Mouse (Mus musculus): ENCODE data around the gene Ksr1. TPM values are rescaled to one million over a fixed set of nuclear protein-coding genes. Genes with fewer than 3 reads are reported as not detected.
A peak's percentile ranks its signal among the peaks of the same experiment; 100 is the strongest.

Gene Ksr1
- total RNA-seq, 2 experiments from 2014 or later = 6.3 to 21.1 TPM

DNA sequence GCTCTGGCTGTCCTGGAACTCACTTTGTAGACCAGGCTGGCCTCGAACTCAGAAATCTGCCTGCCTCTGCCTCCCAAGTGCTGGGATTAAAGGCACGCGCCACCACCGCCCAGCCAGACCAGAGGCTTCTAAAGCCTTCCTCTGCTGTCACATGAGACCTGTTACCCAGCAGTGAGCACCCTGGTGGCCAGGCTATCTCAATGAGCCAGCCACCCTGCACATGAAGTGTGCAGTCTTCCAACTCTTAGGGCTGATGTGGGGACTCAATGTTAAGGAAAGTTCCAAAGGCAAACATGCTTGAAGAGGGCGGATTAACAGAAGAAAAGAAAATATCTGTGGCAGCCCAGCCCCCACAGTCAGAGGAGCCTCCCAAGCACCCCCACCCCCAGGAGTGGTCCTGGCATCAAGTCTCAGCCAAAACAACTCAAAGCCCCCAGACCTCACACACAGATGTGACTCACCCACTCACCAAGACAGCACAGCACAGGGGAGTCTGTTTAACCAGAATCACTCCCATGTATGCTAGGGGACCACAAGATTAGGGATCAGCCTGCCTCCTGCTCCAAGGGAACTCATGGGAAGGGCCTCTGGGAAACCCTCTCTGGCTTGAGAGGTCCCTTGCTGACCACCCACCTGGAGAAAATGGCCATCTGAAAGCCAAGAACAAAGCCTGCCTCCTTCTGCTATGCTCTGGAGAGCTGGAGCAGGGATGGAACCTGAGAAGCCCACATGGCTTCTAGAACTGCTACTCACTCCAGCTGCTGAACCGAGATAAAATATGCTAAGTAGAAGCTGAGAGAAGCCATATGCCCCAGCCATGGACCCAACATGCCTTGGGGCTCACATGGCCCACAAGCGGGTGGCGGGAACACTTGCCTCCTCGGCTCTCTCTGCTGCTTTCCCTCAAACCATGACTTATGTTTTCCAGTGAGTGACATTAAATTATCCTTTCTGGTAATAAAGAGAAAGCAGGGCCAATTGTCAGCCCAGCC is 91.8 kb downstream of the Ksr1 start:
- 0 out of 2 replicates have a peak, but pooled peaks have one; percentile 45 for ATAC-seq (replicated peaks; ENCODE audit: low FRiP score, poor library complexity, severe bottlenecking)

DNA sequence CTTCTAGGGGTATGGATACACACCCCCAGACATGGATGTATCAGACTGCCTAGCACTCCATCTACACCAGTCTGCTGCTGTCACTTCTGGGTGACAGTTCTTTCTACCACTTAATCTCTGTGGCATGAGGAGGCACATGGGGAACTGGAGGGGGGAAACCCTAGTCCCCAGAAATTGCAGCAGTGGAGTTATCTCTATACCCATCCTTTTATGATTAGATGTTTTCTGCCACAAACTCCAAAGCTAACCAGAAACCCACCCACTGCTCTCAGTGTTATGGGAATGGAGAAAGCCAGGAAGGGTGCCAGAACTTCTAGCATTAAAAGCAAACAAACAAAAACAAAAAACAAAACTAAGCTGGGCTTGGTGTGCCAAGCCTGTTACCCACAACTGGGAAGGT is 92.8 kb downstream of the Ksr1 start:
- ATAC-seq (replicated peaks; ENCODE audit: low FRiP score, poor library complexity, severe bottlenecking) = no peak

DNA sequence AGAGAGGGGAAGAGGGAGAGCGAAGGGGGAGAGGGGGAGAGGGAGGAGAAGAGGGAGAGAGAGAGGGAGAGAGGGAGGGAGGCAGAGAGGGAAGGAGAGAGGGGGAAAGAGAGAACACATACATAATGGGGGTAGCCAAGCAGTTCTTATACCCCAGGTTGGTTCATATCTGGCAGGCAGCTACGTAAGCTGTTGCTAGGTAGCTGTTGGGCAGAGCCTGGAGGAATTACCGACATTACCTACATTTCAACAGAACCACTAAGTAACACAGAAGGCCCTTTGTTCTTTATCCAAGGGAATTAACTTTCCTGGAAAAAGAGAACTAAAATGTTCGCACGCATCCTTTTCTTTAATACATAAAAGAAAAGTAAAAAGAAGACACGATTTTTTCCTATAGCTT is 93.4 kb downstream of the Ksr1 start:
- no peak for ATAC-seq (replicated peaks; ENCODE audit: low FRiP score, poor library complexity, severe bottlenecking)

DNA sequence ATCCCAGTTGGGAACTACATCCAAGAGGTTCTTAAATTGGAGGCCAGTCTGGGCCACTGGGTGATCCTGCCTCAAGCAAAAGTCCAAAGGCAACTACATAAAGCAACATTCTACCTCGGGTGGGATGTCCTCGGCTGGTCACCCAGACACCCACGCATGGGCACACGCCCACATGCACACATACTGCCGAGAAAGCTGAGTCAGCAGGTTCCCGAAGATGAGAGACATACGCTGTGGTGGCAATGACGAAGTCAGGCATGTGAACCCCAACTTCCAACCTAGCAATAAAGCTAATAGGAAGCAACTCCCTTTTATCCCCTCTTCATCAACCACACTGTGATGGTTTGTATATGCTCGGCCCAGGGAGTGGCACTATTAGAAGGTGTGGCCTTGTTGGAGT is 94.7 kb downstream of the Ksr1 start:
- 0 out of 2 replicates have a peak, but pooled peaks have one; percentile 23 for ATAC-seq (replicated peaks; ENCODE audit: low FRiP score, poor library complexity, severe bottlenecking)

DNA sequence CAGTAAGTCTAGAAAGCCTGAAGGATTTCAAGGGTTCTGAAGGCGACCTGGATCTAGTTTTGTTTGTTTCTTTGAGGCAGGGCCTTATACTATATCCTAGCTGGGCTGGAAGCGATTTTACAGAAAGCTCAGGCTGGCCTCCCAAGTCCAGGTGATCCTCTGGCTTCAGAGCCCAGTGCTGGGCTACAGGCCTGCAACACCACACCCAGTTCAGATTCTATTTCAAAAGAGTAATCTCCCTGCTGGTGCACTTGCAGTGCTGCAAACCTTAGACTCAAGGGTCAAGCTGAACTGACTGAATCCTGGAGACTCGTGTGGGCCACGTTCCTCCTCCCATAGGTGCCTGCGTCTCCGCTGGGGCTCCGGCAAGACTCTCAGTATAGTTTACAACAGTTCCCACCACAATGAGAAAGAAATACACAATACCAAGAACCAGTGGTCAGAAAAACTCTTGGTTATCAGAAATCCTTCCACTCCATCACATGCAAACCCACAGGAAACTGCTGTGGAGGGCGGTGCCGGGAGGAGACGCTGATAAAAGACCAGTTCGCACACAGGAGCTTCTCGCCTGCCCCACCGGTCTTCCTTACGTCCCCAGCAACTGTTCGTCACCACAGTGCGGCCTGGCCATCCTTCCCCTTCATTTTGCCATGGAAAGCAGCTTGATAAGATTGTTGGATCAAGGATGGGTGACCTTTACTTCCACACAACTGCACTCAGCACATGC is 95.3 kb downstream of the Ksr1 start:
- no peak for ATAC-seq (replicated peaks; ENCODE audit: low FRiP score, poor library complexity, severe bottlenecking)

DNA sequence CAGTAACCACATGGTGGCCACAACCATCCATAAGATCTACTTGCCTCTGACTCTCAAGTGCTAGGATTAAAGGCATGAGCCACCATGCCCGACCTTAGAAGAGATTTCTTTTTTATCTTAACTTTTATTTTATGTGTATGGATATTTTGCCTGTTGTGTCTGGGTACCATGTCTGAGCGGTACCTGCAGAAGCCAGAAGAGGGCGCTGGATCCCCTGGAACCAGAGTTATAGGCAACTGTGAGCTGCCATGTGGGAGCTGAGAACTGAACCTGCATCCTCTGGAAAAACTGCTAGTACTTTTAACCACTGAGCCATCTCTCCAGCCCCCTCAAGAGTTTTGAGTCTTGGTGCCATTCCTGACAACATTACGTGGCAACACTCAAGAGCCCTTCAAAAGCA is 97.3 kb downstream of the Ksr1 start:
- ATAC-seq (replicated peaks; ENCODE audit: low FRiP score, poor library complexity, severe bottlenecking) = no peak

DNA sequence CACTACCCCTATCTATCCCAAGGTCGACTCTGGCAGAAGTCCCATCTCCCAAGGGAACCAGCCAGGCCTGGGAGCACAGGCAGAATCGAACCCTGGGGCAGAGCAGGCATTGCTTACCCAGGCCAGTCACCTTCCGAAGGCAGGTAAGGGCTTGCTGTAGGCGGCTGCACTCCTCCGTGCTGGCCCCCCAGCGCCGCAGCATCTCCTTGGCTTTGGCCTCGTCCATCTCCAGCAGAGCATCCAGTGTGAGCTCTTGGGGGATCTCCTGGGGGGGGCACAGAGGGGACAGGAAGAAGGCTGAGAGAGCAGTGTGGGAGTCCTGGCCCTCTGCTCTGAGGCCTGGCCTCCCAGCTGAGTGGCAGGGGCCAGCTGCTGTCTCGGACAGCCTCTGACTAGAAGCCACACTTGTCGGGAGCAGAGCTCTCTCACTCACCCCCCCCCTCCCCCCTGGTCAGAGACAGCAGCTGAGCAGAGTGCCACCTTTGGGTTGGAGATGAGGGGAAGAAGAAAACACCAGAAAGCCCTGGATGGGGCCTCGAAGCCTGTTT is 99.0 kb downstream of the Ksr1 start:
- no peak for ATAC-seq (replicated peaks; ENCODE audit: low FRiP score, poor library complexity, severe bottlenecking)

DNA sequence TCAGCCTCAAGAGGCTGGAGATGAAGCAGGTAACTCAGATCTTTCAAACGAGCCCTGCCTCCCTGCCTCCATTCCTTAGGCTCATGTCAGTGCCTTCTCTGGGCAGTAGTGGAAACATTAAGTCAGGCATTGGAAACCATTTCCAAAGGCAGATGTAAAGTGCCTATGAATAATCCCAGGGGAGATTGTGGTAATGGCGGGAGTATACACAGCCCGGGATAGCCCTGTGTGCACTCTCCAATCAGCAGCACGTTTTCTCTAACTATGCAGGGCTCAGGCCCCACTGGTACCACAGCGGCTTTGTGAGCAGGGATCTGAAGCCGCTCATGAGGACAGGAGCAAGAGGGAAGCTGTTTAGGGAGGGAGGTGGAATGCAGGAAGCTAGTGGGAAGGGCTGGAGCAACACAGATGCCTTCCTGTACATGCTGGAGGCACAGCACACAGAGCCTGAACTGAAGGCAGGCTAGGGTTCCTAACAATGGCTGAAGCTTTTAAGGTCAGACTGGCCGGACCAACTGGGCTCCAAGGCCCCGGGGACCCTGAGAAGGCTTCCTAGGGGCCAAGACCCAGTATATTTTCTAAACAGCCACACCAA is 99.5 kb downstream of the Ksr1 start:
- ATAC-seq (replicated peaks; ENCODE audit: low FRiP score, poor library complexity, severe bottlenecking) = no peak

DNA sequence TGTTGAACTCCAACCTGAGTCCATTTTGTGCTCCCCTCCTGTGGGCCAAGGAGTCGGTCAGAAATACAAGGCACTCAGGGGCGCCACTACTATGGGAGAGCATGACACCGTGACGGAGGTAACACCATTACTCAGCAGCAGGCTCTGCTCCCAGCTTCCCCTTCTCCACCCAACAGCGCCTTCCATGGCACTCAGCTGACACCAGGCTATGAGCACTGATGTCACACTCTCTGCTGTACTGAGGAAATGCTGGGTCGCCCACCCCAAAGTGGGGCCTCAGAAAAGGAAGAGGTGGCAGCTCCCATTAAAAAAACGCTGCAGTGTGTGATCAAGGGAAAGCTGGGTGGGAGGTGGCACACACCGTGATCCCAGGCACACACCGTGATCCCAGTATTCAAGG is 101.0 kb downstream of the Ksr1 start:
- ATAC-seq (replicated peaks; ENCODE audit: low FRiP score, poor library complexity, severe bottlenecking) = no peak

DNA sequence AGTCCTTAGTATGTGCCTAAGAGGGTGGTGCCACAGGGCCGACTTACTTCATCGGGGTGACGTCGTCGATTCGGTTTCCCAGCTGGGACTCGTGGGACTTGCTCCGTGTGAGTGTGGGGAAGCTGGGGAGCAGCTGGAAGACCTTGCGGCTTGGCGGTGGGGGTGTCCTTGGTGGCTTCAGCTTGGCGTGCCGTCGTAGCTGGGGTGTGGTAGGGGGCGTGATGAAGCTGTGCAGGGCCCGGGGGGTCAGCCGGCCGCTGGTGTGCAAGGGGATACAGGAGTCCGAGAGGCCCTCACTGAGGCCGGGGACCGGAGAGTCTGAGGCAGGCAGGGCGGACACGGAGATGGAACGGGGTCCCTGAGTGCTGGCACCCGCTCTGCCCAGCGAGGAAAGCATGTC is 101.4 kb downstream of the Ksr1 start:
- no peak for ATAC-seq (replicated peaks; ENCODE audit: low FRiP score, poor library complexity, severe bottlenecking)

DNA sequence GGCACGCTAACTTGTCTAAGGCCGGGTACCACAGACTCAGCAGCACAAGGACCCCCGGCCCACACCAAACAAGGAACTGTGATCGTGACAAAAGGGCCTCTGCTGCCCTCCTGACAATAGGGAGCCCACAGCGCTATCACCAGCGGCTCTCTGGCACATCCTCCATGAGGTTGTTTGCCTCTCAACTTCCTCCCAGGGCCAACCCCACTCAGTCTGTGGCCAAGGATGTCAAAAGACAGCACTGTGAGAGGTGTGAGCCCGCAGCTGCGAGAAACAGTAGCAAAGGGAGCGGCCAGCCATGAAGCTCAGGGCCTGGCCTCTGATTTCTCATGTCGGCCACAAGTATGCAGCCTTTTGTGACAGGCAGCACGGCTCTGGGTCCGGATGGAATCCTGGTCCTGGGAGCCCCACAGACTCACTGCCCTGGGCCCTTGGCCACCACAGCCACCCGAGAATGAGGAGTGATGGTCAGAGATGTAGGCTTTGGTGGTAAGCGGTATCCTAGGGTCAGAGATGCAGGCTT is 104.2 kb downstream of the Ksr1 start:
- no peak for ATAC-seq (replicated peaks; ENCODE audit: low FRiP score, poor library complexity, severe bottlenecking)

DNA sequence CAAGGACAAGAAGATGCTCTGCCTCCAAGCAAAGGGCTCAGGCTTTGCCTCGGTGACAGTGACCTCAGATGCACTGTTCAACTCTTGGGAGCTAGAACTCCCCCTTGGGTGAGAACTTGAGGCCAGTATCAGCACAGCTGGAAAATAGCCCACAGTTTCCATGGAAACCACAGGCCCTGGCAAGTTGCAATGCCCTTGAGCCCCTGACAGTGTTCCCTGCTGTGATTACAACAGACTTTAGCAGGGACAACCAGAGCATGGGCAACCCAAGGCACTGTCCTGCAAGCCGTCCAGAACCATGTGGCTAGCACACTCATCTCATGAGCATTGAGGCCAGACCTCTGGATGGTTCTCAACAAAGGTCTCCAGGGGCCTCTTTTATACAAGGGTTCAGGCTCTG is 106.7 kb downstream of the Ksr1 start:
- peak; percentile 34; the same call in 1 of the 2 replicates for ATAC-seq (replicated peaks; ENCODE audit: low FRiP score, poor library complexity, severe bottlenecking)

DNA sequence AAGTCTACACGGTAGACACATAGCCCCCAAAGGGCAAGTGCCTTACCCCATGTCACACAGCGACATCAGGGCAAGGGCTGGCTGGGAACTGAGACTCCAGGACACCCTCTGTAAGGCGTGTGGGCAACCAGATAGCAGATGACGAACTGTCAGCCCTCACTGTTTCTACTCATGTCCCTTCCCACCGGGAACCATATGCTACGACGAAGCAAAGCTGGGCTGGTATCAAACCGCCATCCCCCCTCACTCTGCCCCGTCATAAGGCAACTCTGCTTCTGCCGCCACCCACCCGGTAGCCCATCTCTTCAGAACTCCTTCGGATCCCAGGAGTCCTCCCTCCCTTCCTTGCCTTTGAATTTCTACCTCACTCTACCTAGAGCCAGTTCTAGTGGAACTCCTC is 108.7 kb downstream of the Ksr1 start:
- ATAC-seq (replicated peaks; ENCODE audit: low FRiP score, poor library complexity, severe bottlenecking) = no peak

DNA sequence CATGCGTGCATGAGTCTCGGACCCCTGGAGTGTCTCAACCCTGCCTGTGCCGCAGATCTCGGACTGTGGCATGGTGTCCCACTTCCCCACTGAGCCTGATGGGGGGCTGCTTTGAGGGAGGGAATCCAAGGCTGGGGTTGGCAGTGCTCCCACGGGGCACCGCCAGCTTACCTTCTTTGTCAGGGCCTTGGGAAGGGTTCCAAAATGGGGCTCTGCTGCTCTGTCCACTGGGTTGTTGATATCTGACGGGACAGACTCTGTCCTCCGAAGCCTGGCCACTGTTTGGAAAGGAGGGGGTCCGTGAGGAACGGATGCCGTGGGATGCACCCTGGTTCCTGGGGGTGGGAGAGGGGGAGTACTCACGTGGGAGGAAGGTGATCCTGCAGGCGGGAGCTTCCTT is 109.9 kb downstream of the Ksr1 start:
- no peak for ATAC-seq (replicated peaks; ENCODE audit: low FRiP score, poor library complexity, severe bottlenecking)

DNA sequence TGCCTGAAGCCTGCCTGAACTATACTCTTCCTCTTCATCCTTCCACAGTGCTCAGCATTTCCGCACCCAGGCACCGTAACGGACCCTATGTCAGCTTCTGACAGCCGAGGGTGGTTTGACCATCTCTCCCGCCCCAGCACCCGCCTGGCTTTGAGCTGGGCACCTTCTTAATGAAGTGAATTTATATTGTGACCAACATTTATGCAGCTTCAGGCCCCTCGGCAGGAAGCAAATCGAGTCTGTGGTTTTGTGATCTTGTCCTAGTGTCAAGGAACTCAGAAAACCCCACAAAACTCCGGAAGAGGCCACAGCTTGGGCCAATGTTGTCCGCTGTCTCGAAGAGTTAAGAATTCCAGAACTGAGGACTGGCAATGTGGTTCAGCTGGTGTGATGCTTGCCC is 112.6 kb downstream of the Ksr1 start:
- ATAC-seq (replicated peaks; ENCODE audit: low FRiP score, poor library complexity, severe bottlenecking) = no peak

DNA sequence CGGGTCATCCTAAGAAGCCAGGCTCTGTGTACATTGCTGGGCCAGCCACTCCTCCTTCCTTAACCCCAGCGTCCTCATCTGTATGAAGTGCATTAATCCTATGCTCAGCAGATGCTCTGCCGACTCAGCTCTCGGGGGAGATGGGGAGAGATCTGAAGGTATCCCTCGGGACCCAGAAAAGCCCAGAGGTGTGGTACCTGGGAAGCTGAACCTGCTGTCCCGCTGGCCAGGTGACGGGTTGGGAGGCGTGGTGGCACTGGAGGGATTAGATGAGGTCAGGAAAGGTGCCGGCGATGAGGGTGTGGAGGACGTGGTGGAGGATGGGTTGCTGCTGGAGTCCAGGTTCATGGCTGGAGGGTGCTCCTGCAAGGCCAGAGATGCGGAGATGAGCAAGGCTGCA is 113.2 kb downstream of the Ksr1 start:
- no peak for ATAC-seq (replicated peaks; ENCODE audit: low FRiP score, poor library complexity, severe bottlenecking)

DNA sequence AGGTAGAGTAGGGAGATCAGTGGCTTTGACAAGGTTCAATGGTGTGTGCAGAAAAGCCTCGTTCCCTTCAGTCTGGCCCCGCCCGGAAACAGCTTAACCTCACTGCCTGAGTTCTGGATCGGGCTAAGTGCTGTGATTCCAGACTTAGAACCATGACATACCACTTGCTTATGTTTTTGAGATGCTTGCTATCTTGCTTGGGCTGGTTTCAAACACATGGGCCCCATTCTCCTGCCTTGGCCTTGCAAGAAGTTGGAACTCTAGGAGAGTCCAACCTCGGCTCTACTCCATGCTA is 114.8 kb downstream of the Ksr1 start:
- ATAC-seq (replicated peaks; ENCODE audit: low FRiP score, poor library complexity, severe bottlenecking) = no peak

DNA sequence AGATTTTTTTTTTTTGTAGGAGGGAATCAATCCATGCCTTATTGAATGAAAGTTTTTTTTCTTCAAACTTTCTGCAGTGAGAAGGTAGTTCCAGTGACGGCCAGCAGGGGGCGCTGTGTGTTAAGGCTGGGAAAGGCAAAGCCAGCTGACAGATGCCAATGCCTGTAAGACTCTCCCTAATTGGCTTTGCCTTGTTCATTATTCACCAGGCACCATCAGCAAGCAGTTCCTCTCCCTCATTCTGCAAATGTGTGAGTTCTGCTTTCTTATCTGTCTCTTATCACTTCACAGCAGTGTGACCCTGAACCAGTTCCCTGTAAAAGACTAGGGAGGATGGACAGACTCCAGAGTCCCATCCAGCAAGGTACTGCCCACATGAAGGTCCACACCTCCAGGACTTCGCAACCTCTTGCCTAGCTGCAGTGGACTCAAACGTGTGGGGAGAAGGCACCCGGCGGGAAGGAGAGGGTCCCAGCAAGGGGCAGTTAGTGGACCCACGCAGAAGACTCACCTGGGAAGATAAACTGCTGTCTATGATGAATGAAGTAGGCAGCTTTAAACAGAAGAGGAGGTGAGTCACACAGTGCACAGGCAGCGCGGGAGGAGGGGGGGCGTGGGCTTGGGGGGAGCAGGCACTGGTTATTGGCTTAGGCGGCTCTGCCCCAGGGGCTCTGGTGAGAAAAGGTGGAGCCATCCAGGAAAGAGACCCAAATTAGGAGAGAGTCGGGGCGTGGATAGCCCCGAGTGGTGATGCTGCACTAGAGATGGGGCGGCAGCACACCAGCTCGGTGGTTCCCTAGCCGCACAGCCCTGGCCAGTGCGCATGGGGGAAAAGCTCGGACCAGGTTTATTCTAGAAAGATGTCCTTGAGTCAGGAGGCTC is 115.4 kb downstream of the Ksr1 start:
- 0 out of 2 replicates have a peak, but pooled peaks have one; percentile 50 for ATAC-seq (replicated peaks; ENCODE audit: low FRiP score, poor library complexity, severe bottlenecking)

DNA sequence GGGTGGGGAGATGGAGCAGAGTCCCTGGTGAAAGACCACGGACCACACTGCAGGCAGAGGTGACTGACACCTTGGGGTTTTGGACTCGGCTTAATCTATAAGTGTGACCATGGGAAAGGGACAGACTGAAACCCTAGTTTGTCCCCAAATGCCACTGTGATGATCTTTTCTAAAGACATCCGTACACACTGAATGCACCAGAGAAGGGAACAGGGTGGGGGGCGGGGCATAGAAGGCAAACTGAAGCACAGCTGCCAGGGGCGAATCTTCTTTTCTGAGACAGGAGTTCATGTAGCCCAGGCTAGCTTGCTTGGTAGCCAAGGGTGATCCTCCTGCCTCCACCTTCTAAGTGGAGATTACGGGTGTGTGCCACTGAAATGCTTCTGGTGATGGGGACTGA is 122.5 kb downstream of the Ksr1 start:
- no peak for ATAC-seq (replicated peaks; ENCODE audit: low FRiP score, poor library complexity, severe bottlenecking)

All from erythroblast, adult 5-6 weeks (primary cell).